Comparison of ENCODE assay signal across 17 mouse cellular contexts in genomic region chr1:52653366-52653765, GRCm38 (mm10). TPM values are rescaled to one million over a fixed set of nuclear protein-coding genes. Genes with fewer than 3 reads are reported as not detected.
DNase-seq lines count a peak whose midpoint lies in the region; ATAC-seq lines count a peak whose summit lies in the region.
"Had no signal": no experiment of that assay in that cellular context is flagged by ENCODE, and none has a peak within 500 bp of the region (broad histone marks: within the 10 kb centered on the region; RNA-seq: fewer than 3 reads in every experiment).

No protein-coding gene starts in this region.

- H3K36me3 ChIP-seq in forebrain, embryonic 10.5 days (replicated peaks): peaks cover 42% of the 10 kb centered on the region
- peaks cover 40% of the 10 kb centered on the region for H3K36me3 ChIP-seq in forebrain, embryonic 13.5 days (ENCODE audit: poor library complexity, severe bottlenecking)
- H3K36me3 ChIP-seq in splenic B cell, adult 2 months (ENCODE audit: control insufficient read depth, insufficient read depth, low read length, poor library complexity, severe bottlenecking): peaks cover 1% of the 10 kb centered on the region; the same call in 1 of the 2 replicates

- ATAC-seq in forebrain, embryonic 13.5 days: no peak
- ATAC-seq: forebrain, embryonic 16.5 days; intestine, postnatal 0 days had no signal

- DNase-seq in forebrain, embryonic 10.5 days (ENCODE audit: extremely low spot score, low spot score): no peak
- DNase-seq in lung, postnatal 36 days: peak; percentile 42
- DNase-seq in lung, postnatal 4 days: no peak
- peak; percentile 56 for DNase-seq in induced T-regulatory cell, adult 2 months (ENCODE audit: low read depth)
- DNase-seq in splenic B cell, adult 2 months (ENCODE audit: low read depth, low spot score): peak; percentile 60
- no peak for DNase-seq in kidney, adult 18-20 months
- DNase-seq in kidney, adult 11 months: no peak
- DNase-seq: adrenal gland, postnatal 14 days; cerebellum, adult 11-12 months; layer of hippocampus, adult 9-11 months; thymus, postnatal 4 days had no signal

- H3K4me2 ChIP-seq in forebrain, embryonic 13.5 days: no peak overlapping the region
- H3K4me2 ChIP-seq: embryonic facial prominence, embryonic 13.5 days; limb, embryonic 15.5 days had no signal

- H3K27me3 ChIP-seq in forebrain, embryonic 10.5 days (ENCODE audit: poor library complexity, severe bottlenecking): no peaks in the 10 kb centered on the region
- no peaks in the 10 kb centered on the region for H3K27me3 ChIP-seq in forebrain, embryonic 13.5 days
- H3K27me3 ChIP-seq in splenic B cell, adult 2 months (ENCODE audit: control insufficient read depth, insufficient read depth, low read length, poor library complexity, severe bottlenecking): no peaks in the 10 kb centered on the region
- H3K27me3 ChIP-seq: embryonic facial prominence, embryonic 13.5 days; limb, embryonic 15.5 days; megakaryocyte, embryonic 14.5 days had no signal

- H3K27ac ChIP-seq in forebrain, embryonic 10.5 days: peak overlapping the region; percentile 44; the same call in 1 of the 2 replicates
- no peak overlapping the region for H3K27ac ChIP-seq in forebrain, embryonic 13.5 days
- H3K27ac ChIP-seq: embryonic facial prominence, embryonic 13.5 days; limb, embryonic 15.5 days had no signal

- H3K4me3 ChIP-seq in forebrain, embryonic 10.5 days: no peak overlapping the region
- no peak overlapping the region for H3K4me3 ChIP-seq in forebrain, embryonic 13.5 days
- H3K4me3 ChIP-seq: embryonic facial prominence, embryonic 13.5 days; limb, embryonic 15.5 days; megakaryocyte, embryonic 14.5 days had no signal

- no peaks in the 10 kb centered on the region for H3K9me3 ChIP-seq in forebrain, embryonic 10.5 days
- no peaks in the 10 kb centered on the region for H3K9me3 ChIP-seq in forebrain, embryonic 13.5 days (replicated peaks)
- H3K9me3 ChIP-seq: embryonic facial prominence, embryonic 13.5 days; limb, embryonic 15.5 days; megakaryocyte, embryonic 14.5 days had no signal

- no peak overlapping the region for H3K9ac ChIP-seq in forebrain, embryonic 13.5 days
- H3K9ac ChIP-seq: embryonic facial prominence, embryonic 13.5 days; limb, embryonic 15.5 days had no signal

- no peaks in the 10 kb centered on the region for H3K4me1 ChIP-seq in forebrain, embryonic 10.5 days
- no peaks in the 10 kb centered on the region; the same call in 1 of the 2 replicates for H3K4me1 ChIP-seq in forebrain, embryonic 13.5 days

- WGBS in forebrain, embryonic 10.5 days: 82% methylated on average over 1 of the region's 1 CpGs
- 98% methylated on average over 1 of the region's 1 CpGs for WGBS in forebrain, embryonic 13.5 days

RNA-seq across cellular contexts. Expression of gene Nemp2, which starts 22.9 kb away (rescaled TPM):
- 10.1 and 10.3 TPM in 2 replicates for polyA plus RNA-seq in forebrain, embryonic 10.5 days (2016; fragmentation: Nextera tagmentation; extraction: Ambion mirVana)
- 9.6 and 9.8 TPM in 2 replicates for polyA plus RNA-seq in forebrain, embryonic 13.5 days (2015; fragmentation: Nextera tagmentation; extraction: Ambion mirVana)

Comparison
In these comparisons a context has a peak if more than half of its experiments do, and no peak if none do; other contexts are left out.
1. DNase-seq: peak in lung, postnatal 36 days (single experiment), induced T-regulatory cell, adult 2 months (single experiment) and splenic B cell, adult 2 months (single experiment); none in forebrain, embryonic 10.5 days (single experiment), lung, postnatal 4 days (0 of 2), kidney, adult 18-20 months (single experiment) and kidney, adult 11 months (single experiment).